Mouse (Mus musculus) left cerebral cortex, postnatal 25 days (tissue): Measurements from ENCODE around the gene Tnnt3. TPM values are rescaled to one million over a fixed set of nuclear protein-coding genes. Genes with fewer than 3 reads are reported as not detected.

Source experiments
- DNase-seq, 2 experiments: peaks; one replicate each; pipeline ENCODE4 v3.0.0; 2022; ENCODE audit warnings: low spot score in 2 of 2, mixed read lengths in 1 of 2
- intact Hi-C: fragments of 180-260 bp; cut with DNase I; formaldehyde crosslinking; loops from one replicate; pipeline ENCODE4 v1.15.1; 2025
- total RNA-seq, 2 experiments: library from RNA; stranded (reverse); gene quantifications; 2 replicates each; pipeline ENCODE4 v1.2.3; 2021

Tnnt3 gene
- total RNA-seq, 2 experiments from 2014 or later = not detected

GRCm38 (mm10) chr7:142555366-142556088 lies 56.9 kb downstream of the Tnnt3 start:
- no peak for DNase-seq
- intact Hi-C loops = no loop called here

- no peak for DNase-seq
- intact Hi-C loops = no loop called here
Measured at GRCm38 (mm10) chr7:142556089-142556476, 57.4 kb downstream of the Tnnt3 start.

DNA sequence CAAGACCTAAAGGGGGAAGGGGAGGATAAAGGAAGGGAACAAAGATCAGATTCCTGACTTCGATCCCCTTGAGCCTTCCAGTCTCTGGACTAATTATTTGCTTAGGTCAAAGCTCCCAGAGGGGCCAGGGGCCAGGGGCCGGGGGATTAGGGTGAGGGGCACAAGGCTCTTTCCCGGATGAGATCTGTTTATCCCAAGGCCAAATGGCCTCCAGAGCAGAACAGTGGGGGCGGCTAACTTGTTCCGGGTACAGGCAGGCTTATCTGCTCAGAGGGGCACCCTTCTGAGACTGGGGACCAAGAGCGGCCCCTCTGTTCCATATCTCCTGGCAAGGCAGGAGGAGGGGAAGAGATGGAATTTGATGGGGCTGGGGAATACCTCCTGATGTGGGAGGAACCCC lies 59.1 kb downstream of the Tnnt3 start:
- intact Hi-C loops = no loop called here
- DNase-seq = no peak

DNA sequence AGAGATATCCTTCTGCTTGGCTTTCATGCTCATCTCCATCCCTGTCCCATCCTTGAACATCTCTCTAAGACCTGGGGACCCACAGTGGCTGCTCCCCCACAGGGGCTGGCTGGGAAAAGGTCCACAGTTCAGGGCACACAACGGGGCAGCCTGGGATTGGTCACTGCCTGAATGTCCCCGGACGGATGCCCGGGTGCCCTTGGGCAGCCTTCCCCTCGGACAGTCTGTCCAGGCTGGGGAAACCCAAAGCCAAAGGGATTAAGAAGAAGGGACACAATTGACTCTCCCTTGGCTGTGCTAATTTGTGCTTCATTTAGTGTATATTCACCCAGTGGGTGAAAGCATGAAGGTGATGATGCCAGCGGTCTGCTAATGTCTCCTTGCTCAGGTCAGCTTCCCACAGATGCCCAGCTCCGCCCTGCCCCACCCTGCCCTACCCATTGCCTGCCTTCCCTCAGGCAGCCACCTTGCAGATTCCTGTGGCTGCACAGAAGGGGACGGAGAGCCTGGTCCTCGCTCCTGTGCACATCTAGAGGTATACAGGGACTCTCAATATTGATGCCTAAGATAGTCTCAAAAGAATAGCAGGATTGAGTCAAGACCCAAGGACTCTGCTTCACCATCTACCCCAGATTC lies 60.0 kb downstream of the Tnnt3 start:
- DNase-seq = no peak
- intact Hi-C loops = no loop called here

DNA sequence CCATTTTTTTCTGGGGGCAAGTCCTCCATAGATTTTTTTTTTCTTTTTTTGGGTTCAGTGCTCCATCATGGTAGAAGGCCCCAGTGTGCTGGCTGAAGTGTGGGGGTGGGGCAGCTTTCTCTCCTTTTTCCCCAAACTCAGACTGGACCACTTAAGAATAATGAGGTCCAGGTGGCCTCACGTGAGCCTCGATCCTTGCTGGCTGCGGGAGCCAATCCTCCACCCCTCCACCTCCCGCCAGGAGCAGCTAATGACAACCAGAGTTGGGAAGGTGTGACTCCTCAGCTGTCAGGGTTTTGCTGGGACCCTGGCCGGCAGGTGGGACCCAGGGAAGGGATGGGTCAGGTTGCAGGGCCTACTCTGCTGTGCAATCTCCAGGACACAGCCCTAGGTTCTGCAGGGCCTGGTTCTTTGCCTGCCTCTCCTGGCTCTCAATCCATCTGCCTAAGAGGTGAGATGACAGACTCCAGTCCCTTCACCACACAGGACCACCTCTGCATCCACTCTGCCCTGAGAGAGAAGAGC lies 61.1 kb downstream of the Tnnt3 start:
- DNase-seq = no peak
- intact Hi-C loops = no loop called here

DNA sequence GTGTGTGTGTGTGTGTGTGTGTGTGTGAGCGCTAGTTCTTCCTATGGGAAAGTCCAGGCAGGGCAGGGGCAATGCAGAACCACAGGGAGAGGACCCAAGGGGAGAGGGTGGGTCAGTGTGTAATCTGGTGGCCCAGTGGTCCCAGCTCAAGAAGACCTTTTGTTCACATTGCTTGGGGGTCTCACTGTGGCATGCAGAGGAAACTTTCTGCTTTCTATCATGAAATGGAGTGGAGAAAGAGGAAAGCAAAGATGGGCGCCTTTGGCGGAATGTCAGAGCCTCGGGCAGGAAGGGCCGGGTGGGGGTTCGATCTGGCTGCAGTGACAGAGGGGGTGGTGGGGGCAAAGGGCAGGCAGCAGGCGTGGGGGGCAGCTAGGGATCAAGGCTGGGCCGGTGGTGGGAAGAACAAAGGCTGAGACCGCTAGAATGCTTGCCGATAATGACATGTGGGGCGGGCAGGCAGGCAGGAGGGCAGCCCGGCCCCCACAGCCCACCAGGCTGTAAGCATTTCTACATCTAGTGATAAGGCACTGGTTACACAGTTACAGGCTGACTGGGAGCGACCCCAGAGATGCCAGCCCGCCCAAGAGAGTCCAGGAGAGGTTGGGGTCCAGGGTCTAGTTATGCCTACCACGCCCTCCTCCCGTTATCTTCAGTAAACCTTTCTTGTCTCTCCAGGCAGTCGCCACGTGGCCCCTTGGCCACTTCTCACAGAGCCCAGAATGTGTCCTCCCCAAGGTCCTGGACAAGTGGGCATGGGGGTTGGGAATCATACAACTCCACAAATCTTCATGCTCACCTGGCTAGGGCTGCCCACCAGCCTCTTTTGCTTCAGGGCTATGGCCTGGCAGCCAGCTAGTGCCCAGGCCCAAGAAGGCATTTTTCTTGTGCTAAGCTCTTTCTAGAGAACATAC lies 62.6 kb downstream of the Tnnt3 start:
- no peak for DNase-seq
- intact Hi-C loops = no loop called here

DNA sequence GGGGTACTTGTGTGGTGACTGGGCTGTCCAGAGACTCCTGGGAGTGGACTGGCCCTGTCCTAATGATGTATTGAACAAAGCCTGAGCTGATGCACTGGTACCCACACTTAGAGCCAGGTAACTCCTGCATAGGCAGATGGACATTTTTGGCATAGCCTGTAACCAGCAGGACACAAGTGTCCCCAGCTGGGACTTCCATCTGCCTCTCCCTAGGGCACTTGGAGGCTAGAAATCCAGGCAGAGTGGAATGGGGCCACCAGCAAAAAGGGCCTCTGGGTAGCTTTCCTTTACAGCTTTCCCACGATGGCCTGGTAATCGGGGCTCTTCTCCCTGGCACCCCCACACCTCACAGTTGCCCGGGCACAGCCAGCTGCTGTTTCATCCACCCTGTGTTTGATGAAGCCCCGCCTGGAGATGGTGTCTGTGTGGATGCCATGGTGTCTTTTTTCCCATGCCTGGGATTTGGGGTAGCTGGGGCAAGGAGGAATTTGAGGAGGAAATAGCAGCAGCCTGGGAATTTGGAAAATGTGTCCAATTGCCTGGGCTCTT lies 63.3 kb downstream of the Tnnt3 start:
- intact Hi-C loops = no loop called here
- DNase-seq = no peak

- intact Hi-C loops = no loop called here
- DNase-seq = no peak
Measured at GRCm38 (mm10) chr7:142563168-142563567, 64.5 kb downstream of the Tnnt3 start.

- intact Hi-C loops = no loop called here
- no peak for DNase-seq
Measured at GRCm38 (mm10) chr7:142564955-142565643, 66.5 kb downstream of the Tnnt3 start.

Other genes starting within 250 kb of the Tnnt3 start
- gene Gm2431, start 240.5 kb upstream of the Tnnt3 start, total RNA-seq = not detected
- gene Gm4559, start 224.5 kb upstream of the Tnnt3 start, total RNA-seq = not detected
- not detected for gene Krtap5-1, start 201.7 kb upstream of the Tnnt3 start, total RNA-seq
- not detected for gene Krtap5-4, start 195.3 kb upstream of the Tnnt3 start, total RNA-seq
- gene Ifitm10, start 125.1 kb upstream of the Tnnt3 start, total RNA-seq = 10 to 100 TPM; 26.4 to 28.8 TPM
- 1 to 10 TPM in 1 of 2 experiments, under 1 TPM in 1; 0.57 to 6.8 TPM for gene Gm49369, start 116.2 kb upstream of the Tnnt3 start, total RNA-seq
- gene Ctsd, start 110.8 kb upstream of the Tnnt3 start, total RNA-seq = 100 to 1,000 TPM; 318 to 337 TPM
- not detected for gene Syt8, start 64.0 kb upstream of the Tnnt3 start, total RNA-seq
- not detected for gene Tnni2, start 57.0 kb upstream of the Tnnt3 start, total RNA-seq
- gene Lsp1, start 38.0 kb upstream of the Tnnt3 start, total RNA-seq = 1 to 10 TPM; 5.2 to 5.4 TPM
- gene Mrpl23, start 33.9 kb downstream of the Tnnt3 start, total RNA-seq = 1 to 10 TPM; 3.3 to 6.9 TPM
- gene Igf2, start 168.0 kb downstream of the Tnnt3 start, total RNA-seq = 100 to 1,000 TPM; 104 to 130 TPM
- gene Gm49394, start 171.1 kb downstream of the Tnnt3 start, total RNA-seq = not detected
- gene Ins2, start 244.5 kb downstream of the Tnnt3 start, total RNA-seq = not detected